Mouse (Mus musculus): ENCODE measurements around the gene Pcsk5.

Pcsk5 gene

DNA sequence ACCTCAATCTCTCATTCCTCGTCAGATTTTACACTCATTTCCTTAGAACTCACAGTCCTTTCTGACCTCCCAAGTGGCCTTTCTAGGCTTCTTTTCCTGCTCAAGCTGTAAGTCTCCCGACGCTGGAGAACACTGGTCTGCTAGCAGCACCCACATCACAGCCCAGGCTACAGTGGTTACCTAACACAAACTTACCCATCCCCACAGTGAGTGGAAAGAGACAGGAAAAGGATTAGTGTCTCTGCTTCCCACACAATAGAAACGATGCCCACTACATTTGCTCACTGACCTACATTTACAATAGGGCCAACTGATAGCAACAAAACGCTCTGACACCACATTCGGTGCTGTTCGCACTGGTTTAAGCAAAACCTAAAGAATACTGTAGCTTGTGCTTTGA lies 24.8 kb downstream of the Pcsk5 start:
- DNase-seq (ENCODE audit: low spot score in 2 of 2), result no peak

GRCm38 (mm10) chr19:17806626-17807025 lies 30.8 kb downstream of the Pcsk5 start:
- no peak for DNase-seq (ENCODE audit: low spot score in 2 of 2)

DNA sequence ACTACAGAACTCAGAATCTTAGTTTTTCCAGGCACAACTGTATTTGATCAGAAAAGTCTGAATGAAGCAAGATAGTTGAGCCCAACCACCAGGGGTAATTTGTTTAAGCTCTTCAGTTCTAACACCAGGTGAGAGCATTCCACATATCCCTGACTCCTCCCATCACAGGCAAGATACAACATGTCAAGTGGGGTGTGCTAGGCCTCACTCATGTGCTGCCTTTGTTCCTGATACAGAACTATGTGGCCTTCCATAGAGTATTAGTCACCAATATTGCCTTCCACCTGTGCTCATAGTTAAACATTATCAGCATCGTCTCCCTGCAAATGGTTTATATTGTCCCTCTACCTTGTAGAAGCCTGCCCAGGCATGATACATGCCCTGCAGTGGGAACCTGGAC lies 36.6 kb downstream of the Pcsk5 start:
- no peak for DNase-seq (ENCODE audit: low spot score in 2 of 2)

- DNase-seq (ENCODE audit: low spot score in 2 of 2), result no peak
Observed at GRCm38 (mm10) chr19:17799419-17800185, 37.8 kb downstream of the Pcsk5 start.

GRCm38 (mm10) chr19:17793457-17793856 lies 44.0 kb downstream of the Pcsk5 start:
- no peak for DNase-seq (ENCODE audit: low spot score in 2 of 2)

DNA sequence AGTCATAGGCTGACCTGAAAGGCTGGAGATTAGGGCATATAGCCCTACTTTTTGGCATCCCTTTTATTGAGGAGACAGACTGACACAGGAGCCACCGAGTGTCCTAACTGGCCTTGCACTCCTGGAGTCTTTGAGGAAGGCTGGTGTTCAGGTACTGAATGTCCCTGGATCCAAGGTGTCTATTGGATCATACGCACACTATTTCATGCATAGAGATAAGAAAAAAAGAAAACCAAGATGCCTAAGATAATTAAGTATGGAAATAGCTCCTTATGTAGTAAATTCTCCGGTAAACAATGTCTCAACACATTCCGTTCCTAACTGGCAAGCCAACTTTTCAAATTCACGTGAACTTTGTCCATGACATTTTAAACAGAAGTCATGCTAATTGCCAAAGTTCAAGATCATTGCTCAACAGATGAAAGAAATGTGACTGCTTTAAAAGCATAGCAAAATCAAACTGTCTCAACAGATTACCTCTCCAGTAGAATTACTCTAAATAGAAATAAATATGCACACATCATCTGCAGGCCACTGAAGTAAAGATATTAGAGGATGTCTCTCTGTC lies 45.9 kb downstream of the Pcsk5 start:
- no peak for DNase-seq (ENCODE audit: low spot score in 2 of 2)

GRCm38 (mm10) chr19:17788617-17789317 lies 48.7 kb downstream of the Pcsk5 start:
- peak; percentile 20 to 24 for DNase-seq (ENCODE audit: low spot score in 2 of 2)

DNA sequence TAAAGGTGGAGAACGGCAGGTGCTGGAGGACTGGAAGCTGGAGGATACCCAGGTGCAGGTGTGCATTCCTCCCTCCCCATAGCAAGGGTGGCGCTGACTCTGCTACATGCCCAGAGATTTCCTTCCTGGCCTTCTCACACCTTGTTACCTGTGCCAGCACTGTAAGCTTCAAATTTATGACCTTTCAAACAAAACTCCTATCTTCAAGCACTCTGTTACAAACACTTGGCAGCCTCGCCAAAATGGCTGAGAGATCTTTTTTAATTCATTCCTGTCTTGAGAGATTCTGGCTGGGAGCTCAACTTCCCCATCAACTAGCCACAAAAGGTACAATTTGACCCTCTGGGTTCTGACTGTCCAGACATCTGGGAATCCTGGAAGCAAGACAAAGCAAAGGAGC lies 50.7 kb downstream of the Pcsk5 start:
- DNase-seq (ENCODE audit: low spot score in 2 of 2), result no peak

DNA sequence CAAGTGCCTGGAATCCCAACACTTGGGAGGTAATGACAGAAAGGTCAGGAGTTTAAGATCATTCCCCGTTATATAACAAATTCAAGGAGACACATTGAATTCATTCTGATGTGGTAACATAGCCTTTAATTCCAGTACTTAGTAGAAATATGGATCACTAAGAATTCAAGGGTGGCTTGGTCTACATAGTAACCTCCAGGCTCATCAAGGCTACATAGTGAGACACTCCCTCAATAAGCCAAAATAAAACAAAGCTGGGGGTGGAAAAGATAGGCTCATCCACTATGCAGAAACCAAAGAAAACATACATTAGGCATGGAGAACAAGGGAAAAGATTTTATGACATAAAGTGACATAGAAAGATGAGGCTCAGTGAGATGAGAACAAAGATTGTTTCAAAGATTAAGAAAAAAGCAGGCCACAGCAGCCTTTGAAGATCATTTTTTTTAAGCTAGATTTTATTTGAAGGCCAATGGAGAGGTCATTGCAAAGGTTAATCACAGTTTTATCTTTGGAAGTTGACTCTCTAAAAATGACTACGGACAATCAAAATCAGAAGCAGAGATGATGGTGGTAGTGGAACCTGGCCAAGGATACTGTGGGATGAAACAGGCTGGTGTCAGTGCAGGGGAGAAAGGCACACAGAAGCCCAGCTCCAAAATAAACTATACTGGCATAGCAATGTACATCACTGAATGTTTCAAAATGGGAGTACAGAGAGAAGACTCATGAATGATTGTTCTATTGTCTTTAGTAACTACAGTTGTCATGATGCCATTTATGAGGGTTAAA lies 52.8 kb downstream of the Pcsk5 start:
- DNase-seq (ENCODE audit: low spot score in 2 of 2), result no peak

DNA sequence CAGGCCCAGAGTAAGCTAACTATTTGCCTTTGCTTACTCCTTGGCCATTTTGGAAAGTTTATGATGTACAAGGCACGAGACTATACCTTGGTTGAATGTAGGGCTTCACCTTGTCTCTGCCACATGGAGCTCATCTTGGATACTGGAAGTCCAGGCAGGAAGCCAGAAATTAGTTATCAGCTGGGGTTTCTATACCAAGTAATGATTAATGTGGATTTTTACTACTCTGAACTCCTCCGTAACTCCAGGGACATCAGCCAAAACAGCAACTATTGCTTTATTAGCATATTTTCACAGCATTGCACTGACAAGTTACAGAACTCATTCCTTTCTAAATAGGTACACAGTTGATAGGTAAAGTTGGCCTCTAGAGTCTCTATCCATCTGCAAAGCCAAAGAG lies 54.2 kb downstream of the Pcsk5 start:
- no peak for DNase-seq (ENCODE audit: low spot score in 2 of 2)

GRCm38 (mm10) chr19:17781323-17781722 lies 56.1 kb downstream of the Pcsk5 start:
- no peak for DNase-seq (ENCODE audit: low spot score in 2 of 2)

DNA sequence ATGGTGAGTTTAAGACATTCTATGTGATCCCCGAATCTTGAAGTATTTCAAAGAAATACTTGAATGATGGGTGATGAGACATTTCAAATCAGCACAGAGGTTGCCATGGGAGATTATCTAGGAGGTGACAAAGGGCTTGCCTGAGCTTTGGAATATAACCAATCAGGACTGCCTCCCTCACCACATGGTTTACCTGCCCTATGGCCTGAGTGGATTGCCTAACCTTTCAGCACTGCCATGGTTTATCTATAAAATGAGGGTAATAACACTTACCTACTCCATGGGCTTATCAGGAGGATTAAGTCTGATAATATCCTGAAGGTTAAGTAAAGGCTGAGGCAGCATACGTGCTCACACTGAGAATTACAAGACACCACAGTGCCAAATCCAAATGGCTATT lies 61.5 kb downstream of the Pcsk5 start:
- no peak for DNase-seq (ENCODE audit: low spot score in 2 of 2)

GRCm38 (mm10) chr19:17775097-17775496 lies 62.3 kb downstream of the Pcsk5 start:
- no peak for DNase-seq (ENCODE audit: low spot score in 2 of 2)

DNA sequence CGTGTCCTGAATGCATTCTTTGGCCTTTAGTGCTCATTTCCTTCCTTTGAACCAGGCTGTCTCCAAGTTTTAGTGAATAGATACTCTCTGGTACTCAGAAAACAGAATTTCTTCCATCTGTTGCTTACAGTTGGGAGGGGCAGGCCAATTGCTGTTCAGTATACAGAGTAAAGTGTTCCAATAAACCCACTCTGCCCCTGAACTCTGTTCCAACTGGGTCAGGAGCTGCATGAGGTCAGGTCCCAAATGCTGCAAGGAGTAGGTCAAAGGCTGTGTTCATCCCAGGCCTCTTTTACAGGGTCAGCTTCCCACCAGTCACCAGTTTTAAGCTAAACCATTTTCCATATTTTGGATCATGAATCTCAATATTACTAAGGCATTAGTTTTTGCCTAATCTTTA lies 63.4 kb downstream of the Pcsk5 start:
- no peak for DNase-seq (ENCODE audit: low spot score in 2 of 2)

DNA sequence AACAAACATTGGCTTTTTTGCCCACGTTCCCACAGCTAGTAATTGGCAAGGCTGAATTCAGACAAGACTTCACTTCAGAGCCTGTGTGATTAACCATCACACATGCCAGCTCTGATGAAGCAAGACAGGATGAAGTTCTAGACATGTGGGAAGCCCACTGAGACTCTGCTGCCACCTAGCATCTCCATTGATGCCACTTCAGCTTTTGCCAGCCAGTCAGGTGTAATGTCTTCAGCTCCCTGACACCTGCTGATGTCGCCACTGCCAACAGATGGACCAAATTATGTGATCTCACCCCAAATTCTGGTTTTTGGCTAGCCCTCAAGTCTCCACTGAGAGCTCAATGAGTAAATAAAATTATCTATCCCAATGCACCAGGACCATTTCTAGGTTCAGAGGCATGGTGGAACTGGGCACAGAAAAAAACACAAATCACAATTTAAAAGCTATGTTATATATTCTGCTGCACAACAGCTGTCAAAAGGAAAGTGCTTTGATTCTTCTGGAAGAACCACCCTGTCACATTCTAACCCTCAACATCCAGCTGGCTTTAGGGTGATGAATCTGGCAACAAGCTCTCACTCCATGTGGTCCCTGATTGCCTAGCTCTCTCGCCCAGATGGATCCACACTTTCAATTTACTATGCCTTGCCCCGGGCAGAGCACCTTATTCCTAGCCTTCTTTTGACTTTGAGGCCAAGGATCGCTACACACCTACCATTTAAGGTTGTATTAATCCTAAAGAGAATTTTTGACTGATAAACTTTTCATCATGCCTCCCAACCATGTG lies 67.6 kb downstream of the Pcsk5 start:
- DNase-seq (ENCODE audit: low spot score in 2 of 2), result peak in 1 of 2 experiments; percentile 17

- no peak for DNase-seq (ENCODE audit: low spot score in 2 of 2)
Observed at GRCm38 (mm10) chr19:17765001-17765400, 72.4 kb downstream of the Pcsk5 start.

- DNase-seq (ENCODE audit: low spot score in 2 of 2), result no peak
Observed at GRCm38 (mm10) chr19:17762740-17763139, 74.7 kb downstream of the Pcsk5 start.

- DNase-seq (ENCODE audit: low spot score in 2 of 2), result no peak
Observed at GRCm38 (mm10) chr19:17761678-17762077, 75.8 kb downstream of the Pcsk5 start.

- no peak for DNase-seq (ENCODE audit: low spot score in 2 of 2)
Observed at GRCm38 (mm10) chr19:17752841-17753240, 84.6 kb downstream of the Pcsk5 start.

GRCm38 (mm10) chr19:17748331-17748730 lies 89.1 kb downstream of the Pcsk5 start:
- no peak for DNase-seq (ENCODE audit: low spot score in 2 of 2)

DNA sequence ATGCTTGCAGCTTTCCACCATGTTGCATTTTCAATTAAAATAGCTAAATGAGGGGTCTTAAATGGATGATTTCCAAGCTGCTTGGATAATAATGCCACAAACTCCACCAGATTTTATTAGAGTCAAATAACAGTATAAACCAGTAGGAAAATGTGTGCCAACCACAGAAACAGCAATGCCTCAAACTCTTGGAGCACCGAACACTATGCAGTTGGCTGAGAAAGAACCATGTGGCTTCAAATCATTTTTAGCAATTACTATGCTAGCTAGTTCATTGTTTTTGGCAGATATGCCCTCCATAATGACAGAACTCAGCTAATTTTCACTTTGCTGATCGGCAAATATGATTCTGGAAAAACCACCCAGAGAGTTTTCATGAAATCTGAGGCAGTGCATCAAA lies 92.1 kb downstream of the Pcsk5 start:
- DNase-seq (ENCODE audit: low spot score in 2 of 2), result no peak
